Mouse (Mus musculus): ENCODE results near the gene Lix1l. TPM values are rescaled to one million over a fixed set of nuclear protein-coding genes. Genes with fewer than 3 reads are reported as not detected.

The Lix1l gene
- polyA plus RNA-seq, 1 experiment = 34.4 TPM

- Histone ChIP-seq H3K4me3 (replicated peaks; ENCODE audit: extremely low read depth, low read depth, low read length) (peak overlapping the region; percentile 35), H3K4me1 (ENCODE audit: control insufficient read depth, insufficient read depth, low read length) (peaks cover 31% of the 10 kb centered on the region)
- WGBS = 5% methylated on average over 16 of the region's 16 CpGs
- DNase-seq = peak; percentile 90
- peak; percentile 100 for TF ChIP-seq CTCF (IDR thresholded peaks at IDR 0.05; ENCODE audit: insufficient read depth, low read length)
- TF ChIP-seq POLR2A (IDR thresholded peaks at IDR 0.05; ENCODE audit: borderline replicate concordance, extremely low read depth, low read depth, low read length) = peak; percentile 46; the same call in 1 of the 2 replicates
These were observed 21.0 kb upstream of the Lix1l start for GRCm38 (mm10) chr3:96579885-96580454.

GRCm38 (mm10) chr3:96581141-96581540, 19.8 kb upstream of the Lix1l start:
- H3K4me1 ChIP-seq (ENCODE audit: control insufficient read depth, insufficient read depth, low read length) = peaks cover 19% of the 10 kb centered on the region
- 77% methylated on average over 6 of the region's 6 CpGs for WGBS

DNA sequence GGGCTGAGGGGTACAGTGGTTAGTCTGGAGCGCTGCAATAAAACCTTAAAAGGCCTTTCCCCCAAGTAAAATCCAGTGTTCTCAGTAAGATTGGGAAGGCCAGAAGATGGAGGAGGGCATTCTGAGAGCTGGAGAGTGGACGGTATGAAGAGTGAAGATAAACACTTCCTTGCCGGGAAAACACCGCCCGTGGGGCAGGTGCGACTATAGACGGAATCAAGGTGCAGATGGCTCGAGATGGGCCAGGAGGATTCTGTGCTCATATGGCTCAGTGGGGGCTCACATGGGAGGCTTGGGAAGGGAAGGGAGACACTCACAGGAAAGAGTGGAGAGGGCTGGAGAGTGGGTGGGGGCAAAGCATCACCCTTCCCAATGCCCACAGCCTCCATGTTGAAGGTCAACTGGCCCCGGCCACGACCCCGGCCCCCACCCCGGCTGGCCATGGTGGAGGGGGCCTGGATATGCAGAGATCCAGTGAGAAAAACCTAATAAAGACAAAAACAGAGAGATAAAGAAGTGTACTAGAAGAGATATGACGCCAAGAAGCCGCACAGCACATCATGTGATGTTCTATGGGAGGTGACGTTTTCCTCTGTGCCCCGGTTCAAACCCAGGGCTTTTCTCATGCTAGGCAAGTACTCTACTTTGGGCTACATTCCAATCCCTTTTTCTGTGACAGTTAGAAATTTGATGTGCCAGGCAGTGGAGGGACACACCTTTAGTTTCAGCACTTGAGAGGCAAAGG, 19.0 kb upstream of the Lix1l start:
- TF ChIP-seq CTCF (IDR thresholded peaks at IDR 0.05; ENCODE audit: insufficient read depth, low read length) = no peak
- TF ChIP-seq POLR2A (IDR thresholded peaks at IDR 0.05; ENCODE audit: borderline replicate concordance, extremely low read depth, low read depth, low read length) = no peak
- peaks cover 17% of the 10 kb centered on the region for H3K4me1 ChIP-seq (ENCODE audit: control insufficient read depth, insufficient read depth, low read length)
- 84% methylated on average over 16 of the region's 16 CpGs for WGBS
- H3K4me3 ChIP-seq (replicated peaks; ENCODE audit: extremely low read depth, low read depth, low read length) = no peak overlapping the region
- DNase-seq = no peak

More at GRCm38 (mm10) chr3:96581141-96581540, 19.8 kb upstream of the Lix1l start:
- no peak overlapping the region for H3K4me3 ChIP-seq (replicated peaks; ENCODE audit: extremely low read depth, low read depth, low read length)
- TF ChIP-seq CTCF (IDR thresholded peaks at IDR 0.05; ENCODE audit: insufficient read depth, low read length) = no peak
- no peak for TF ChIP-seq POLR2A (IDR thresholded peaks at IDR 0.05; ENCODE audit: borderline replicate concordance, extremely low read depth, low read depth, low read length)
- DNase-seq = peak; percentile 3

DNA sequence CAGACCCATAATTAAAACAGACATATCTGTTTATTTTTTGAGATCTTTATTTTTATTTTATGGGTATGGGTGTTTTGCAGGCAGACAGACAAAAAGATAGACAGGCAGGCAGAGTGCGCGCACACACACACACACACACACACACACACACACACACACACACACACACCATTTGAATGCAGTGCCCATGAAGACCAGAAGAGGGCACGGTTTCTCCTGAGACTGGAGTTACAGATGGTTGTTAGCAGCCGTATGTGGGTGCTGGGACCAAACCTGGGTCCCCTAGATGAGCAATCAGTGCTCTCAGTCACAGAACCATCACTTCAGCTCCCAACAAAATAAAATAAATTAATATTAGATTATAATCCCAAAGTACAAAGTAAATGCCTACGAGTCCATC, 17.6 kb upstream of the Lix1l start:
- no peak for DNase-seq
- no peak overlapping the region for H3K4me3 ChIP-seq (replicated peaks; ENCODE audit: extremely low read depth, low read depth, low read length)
- peaks cover 9% of the 10 kb centered on the region for H3K4me1 ChIP-seq (ENCODE audit: control insufficient read depth, insufficient read depth, low read length)
- 91% methylated on average over 5 of the region's 5 CpGs for WGBS
- TF ChIP-seq POLR2A (IDR thresholded peaks at IDR 0.05; ENCODE audit: borderline replicate concordance, extremely low read depth, low read depth, low read length) = no peak

- H3K4me1 ChIP-seq (ENCODE audit: control insufficient read depth, insufficient read depth, low read length) = no peaks in the 10 kb centered on the region; the same call in 1 of the 2 replicates
- WGBS = 82% methylated on average over 4 of the region's 4 CpGs
- no peak for DNase-seq
- H3K4me3 ChIP-seq (replicated peaks; ENCODE audit: extremely low read depth, low read depth, low read length) = no peak overlapping the region
- TF ChIP-seq CTCF (IDR thresholded peaks at IDR 0.05; ENCODE audit: insufficient read depth, low read length) (no peak), POLR2A (IDR thresholded peaks at IDR 0.05; ENCODE audit: borderline replicate concordance, extremely low read depth, low read depth, low read length) (no peak)
These were observed 10.3 kb upstream of the Lix1l start for GRCm38 (mm10) chr3:96590657-96591056.

GRCm38 (mm10) chr3:96593374-96593773, 7.6 kb upstream of the Lix1l start:
- DNase-seq = no peak
- WGBS = under 1% methylated on average over 10 of the region's 10 CpGs
- Histone ChIP-seq H3K4me3 (replicated peaks; ENCODE audit: extremely low read depth, low read depth, low read length) (peak overlapping the region; percentile 90), H3K4me1 (ENCODE audit: control insufficient read depth, insufficient read depth, low read length) (peaks cover 10% of the 10 kb centered on the region)
- TF ChIP-seq CTCF (IDR thresholded peaks at IDR 0.05; ENCODE audit: insufficient read depth, low read length) = no peak
- TF ChIP-seq POLR2A (IDR thresholded peaks at IDR 0.05; ENCODE audit: borderline replicate concordance, extremely low read depth, low read depth, low read length) = no peak

DNA sequence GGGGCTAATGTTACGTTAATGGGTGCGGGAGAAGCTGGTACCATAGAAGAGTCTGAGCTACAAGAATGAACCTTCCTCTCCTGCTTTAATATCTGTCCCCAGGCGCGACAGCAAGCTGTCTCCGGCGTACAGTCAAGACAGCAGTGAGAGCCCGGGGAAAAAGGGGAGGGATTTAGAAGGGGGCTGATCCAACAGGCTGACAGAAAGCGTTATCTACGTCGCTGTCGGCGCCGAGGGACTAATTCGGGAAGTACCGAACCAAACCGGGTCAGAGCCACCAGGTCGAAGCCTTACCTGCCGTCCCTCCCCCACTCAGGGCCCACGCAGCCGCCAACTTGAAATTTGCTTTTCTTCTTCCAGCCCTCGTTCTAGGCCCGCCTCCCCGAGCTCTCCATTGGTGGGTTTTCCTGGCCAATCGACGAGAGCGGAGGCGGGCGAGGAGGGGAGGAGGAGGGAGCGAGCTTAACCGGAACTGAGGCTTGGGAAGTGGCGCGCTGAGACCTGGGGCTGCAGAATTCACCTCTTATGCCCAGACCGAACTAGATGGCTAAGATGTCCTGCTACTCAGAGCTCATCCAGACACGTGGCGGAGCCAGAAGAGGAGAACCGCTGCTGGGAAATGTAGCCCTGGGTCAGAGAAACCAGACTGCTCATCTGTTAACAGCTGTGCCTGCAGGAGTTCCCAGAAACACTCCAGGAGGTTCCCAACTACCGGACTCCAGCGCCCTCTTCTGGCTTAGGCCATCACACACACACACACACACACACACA, 7.0 kb upstream of the Lix1l start, which contains the start of gene Polr3gl:
TSS of gene Polr3gl (minus strand) at position 392 of the 771 bp plus-strand sequence.
- Histone ChIP-seq H3K4me1 (ENCODE audit: control insufficient read depth, insufficient read depth, low read length) (peaks cover 10% of the 10 kb centered on the region), H3K4me3 (replicated peaks; ENCODE audit: extremely low read depth, low read depth, low read length) (peak within 1 kb of the TSS; percentile 90)
- WGBS = under 1% methylated on average over 37 of the region's 38 CpGs
- TF ChIP-seq CTCF (IDR thresholded peaks at IDR 0.05; ENCODE audit: insufficient read depth, low read length) (no peak), POLR2A (IDR thresholded peaks at IDR 0.05; ENCODE audit: borderline replicate concordance, extremely low read depth, low read depth, low read length) (peak; percentile 77; the same call in 1 of the 2 replicates)
- DNase-seq = peak; percentile 95

DNA sequence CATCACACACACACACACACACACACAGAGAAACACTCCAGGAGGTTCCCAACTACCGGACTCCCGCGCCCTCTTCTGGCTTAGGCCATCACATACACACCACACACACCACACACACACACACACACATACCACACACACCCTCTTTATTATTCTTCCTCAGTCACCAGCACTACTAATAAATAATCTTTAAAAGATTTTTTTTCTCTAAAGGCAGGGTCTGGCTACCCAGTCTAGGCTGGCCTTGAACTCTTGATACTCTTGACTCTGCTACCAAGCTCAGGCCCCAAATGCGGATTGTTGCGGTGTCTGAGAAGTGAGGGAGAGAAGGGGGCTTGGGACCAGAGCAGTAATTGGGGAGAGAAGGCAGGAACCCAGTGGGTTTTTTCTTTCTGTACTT, 6.1 kb upstream of the Lix1l start:
- Histone ChIP-seq H3K4me3 (replicated peaks; ENCODE audit: extremely low read depth, low read depth, low read length) (no peak overlapping the region), H3K4me1 (ENCODE audit: control insufficient read depth, insufficient read depth, low read length) (peaks cover 10% of the 10 kb centered on the region)
- TF ChIP-seq POLR2A (IDR thresholded peaks at IDR 0.05; ENCODE audit: borderline replicate concordance, extremely low read depth, low read depth, low read length) = no peak
- no peak for TF ChIP-seq CTCF (IDR thresholded peaks at IDR 0.05; ENCODE audit: insufficient read depth, low read length)
- 90% methylated on average over 5 of the region's 5 CpGs for WGBS
- DNase-seq = no peak

DNA sequence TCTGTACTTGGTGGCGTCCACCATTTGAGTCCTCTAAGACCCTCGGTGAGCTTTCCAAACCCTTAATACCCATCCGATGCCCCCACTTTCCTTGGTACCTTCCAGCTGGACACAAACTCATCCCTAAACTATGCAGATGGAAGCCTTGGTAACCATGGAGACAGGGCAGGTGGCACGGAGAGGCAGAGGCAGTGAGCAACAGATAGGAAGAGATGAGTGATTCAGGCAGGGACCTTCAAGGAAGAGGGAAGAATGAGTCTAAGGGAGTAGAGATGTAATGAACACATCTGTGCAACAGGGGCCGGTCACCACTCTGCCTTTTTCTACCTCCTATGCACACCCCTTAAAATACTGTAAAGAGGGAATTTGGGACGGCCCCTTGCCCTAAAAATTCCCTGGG, 5.3 kb upstream of the Lix1l start:
- no peak for TF ChIP-seq CTCF (IDR thresholded peaks at IDR 0.05; ENCODE audit: insufficient read depth, low read length)
- no peak for TF ChIP-seq POLR2A (IDR thresholded peaks at IDR 0.05; ENCODE audit: borderline replicate concordance, extremely low read depth, low read depth, low read length)
- WGBS = 38% methylated on average over 6 of the region's 6 CpGs
- Histone ChIP-seq H3K4me1 (ENCODE audit: control insufficient read depth, insufficient read depth, low read length) (peaks cover 10% of the 10 kb centered on the region), H3K4me3 (replicated peaks; ENCODE audit: extremely low read depth, low read depth, low read length) (no peak overlapping the region)
- DNase-seq = no peak

Measured in lung, adult 2 months (tissue).